Mouse (Mus musculus): ENCODE results near the gene Camkk1. TPM values are rescaled to one million over a fixed set of nuclear protein-coding genes. Genes with fewer than 3 reads are reported as not detected.

Gene Camkk1
- total RNA-seq, 4 experiments from 2014 or later = 107 to 111 (median 108) TPM

GRCm38 (mm10) chr11:73049335-73049734, 30.5 kb downstream of the Camkk1 start:
- DNase-seq (ENCODE audit: low spot score in 2 of 2) = peak in 1 of 2 experiments; percentile 78

DNA sequence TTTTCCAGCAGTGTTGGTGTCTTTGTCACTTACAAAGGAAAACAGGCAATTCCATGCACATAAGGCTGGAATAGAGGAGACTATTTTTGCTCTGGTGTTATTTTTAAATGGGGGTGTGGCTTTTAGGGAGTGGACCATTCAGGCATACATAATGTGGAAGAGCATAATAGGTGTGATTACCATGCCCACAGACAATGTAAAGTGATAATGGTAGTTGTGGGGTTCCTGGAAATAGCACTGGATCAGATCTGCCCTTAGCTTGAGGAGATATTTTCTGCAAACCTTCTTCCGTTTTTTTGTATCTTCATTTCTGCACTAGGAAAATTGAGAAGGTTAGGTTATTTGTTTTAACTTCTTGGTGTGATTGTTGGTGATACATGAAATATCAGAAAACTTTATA, 34.0 kb downstream of the Camkk1 start:
- DNase-seq (ENCODE audit: low spot score in 2 of 2) = no peak

DNA sequence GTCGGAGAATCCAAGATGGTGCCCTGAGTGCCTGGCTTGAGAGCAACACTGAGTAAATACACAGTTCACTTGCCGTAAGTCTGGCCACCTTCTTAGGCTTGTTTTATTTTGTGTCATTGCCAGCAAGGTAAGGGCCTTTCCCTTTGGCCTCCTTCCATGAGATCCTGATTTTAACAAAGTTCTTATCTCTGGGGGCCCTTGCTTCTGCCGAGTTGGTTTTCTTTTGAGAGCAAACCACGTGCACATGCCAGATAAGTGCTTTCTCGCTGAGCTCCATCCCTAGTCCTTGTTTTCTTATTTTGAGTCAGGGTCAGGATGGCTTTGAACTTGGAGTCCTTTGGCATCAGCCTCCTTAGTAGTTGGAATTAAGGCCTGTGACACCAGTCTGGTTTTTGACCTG, 38.9 kb downstream of the Camkk1 start:
- no peak for DNase-seq (ENCODE audit: low spot score in 2 of 2)

- no peak for DNase-seq (ENCODE audit: low spot score in 2 of 2)
Measured at GRCm38 (mm10) chr11:73059630-73060029, 40.8 kb downstream of the Camkk1 start.

DNA sequence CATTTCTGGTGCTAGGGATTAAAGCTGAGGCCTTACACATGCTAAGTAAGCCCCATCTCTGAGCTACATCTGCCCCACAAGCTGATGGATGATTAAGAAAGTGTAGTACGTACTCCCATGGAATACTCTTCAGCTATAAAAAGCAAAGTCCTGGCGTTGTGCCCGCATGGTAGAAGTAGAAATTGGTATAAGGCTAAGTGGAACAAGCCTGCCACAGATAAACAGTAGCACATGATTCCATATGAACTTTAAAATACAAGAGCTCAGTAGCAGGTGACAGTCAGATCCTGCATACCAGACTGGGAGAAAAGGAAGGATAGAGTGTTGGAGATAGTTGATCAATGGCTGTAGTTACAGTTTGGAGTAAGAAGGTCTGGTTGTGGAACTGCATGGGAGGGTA, 42.6 kb downstream of the Camkk1 start:
- DNase-seq (ENCODE audit: low spot score in 2 of 2) = no peak

DNA sequence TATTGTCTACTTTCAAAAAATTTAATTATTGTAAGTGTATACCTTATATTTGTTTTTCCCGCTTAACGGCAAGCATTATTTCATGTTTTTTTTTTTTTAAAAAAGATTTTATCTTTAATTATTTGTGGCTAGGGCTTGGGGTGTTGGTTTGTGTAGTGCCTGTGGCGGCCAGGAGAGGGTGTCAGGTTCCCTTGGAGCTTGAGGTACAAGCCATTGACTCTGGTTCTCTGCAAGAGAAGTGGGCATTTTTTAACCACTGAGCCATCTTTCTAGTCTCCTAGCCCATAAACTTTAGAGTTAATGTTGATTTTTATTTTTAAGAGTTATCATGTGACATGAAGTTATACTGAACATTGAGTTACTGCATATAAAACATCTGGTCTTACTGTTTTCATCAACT, 53.0 kb downstream of the Camkk1 start:
- no peak for DNase-seq (ENCODE audit: low spot score in 2 of 2)

DNA sequence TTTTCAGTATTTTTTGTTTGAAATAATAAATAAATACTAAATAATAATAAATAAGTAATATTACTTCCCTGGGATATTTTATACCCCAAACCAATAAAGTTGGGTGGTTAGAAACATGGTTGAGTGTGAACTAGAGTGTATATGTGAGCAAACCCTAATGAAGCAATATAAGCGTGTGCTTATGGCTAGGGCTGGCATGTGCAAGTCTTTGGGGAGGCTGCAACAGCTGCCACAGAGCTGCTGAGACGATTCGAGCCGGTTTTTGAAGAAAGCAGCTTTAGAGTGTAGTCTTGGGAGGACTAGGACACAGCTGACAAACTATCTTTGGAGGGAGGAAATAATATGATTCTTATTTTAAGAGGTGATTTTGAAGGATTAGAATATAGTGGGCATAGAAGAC, 57.5 kb downstream of the Camkk1 start:
- no peak for DNase-seq (ENCODE audit: low spot score in 2 of 2)

- no peak for DNase-seq (ENCODE audit: low spot score in 2 of 2)
Measured at GRCm38 (mm10) chr11:73076733-73077132, 57.9 kb downstream of the Camkk1 start.

GRCm38 (mm10) chr11:73077211-73077720, 58.5 kb downstream of the Camkk1 start:
- DNase-seq (ENCODE audit: low spot score in 2 of 2) = no peak

GRCm38 (mm10) chr11:73078615-73079014, 59.8 kb downstream of the Camkk1 start:
- no peak for DNase-seq (ENCODE audit: low spot score in 2 of 2)

DNA sequence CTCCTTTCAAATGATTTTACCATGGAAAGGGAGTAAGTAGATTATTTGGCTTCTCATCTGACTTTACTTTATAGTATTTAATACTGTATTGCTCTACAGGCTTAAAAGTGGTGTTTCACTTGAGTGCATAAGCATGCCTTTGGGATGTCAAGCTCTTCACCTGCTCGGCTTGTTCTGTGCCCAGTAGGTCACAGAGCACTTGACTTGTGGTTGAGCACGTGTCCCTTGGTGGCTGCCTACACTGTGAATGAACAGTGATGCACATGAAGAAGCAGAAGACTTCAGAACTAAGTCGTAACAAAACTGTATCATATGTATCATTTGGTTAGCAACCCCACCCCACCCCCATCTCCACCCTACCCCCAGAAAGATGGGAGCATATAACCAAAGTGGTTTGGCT, 61.5 kb downstream of the Camkk1 start:
- DNase-seq (ENCODE audit: low spot score in 2 of 2) = no peak

- DNase-seq (ENCODE audit: low spot score in 2 of 2) = no peak
Measured at GRCm38 (mm10) chr11:73084303-73084702, 65.5 kb downstream of the Camkk1 start.

DNA sequence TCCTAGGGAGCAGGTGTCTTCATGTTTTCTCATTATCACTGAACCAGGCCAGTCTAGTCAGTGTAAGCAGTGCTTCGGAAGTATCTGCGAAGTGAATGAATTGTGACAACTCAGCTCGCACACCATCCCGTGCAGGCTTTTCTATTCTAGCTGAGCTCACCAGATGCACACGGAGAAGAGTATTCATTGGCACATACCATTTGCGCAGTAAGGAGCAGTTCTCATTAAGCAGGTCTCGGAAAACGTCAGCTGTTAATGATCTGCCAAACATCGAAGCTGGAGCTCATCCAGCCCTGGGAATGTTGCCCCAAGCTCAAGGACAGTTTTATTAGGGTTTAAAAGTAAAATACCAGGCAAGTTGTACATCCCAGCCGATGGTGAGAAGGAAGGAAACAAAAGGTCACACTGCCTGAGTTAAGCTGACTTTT, 66.0 kb downstream of the Camkk1 start:
- DNase-seq (ENCODE audit: low spot score in 2 of 2) = peak in 1 of 2 experiments; percentile 22

DNA sequence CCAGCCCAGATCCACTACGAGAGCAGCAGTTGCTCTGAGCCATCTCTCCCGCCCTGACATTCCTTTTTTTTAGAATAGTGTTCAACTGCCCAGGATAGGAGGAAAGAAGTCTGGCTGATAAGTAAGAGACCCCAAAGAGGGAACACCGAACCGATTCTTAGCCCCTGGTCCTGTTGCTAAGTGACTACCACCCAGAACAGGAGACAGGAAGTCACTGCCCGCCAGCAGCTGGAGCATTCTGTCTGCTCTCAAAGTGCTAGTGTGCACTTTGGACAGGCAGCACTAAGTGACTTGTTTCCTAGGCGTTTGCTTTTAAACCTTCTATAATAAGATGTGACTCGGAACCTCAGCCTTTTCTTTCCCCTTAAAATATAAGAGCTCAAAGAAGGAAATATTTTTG, 66.6 kb downstream of the Camkk1 start:
- DNase-seq (ENCODE audit: low spot score in 2 of 2) = no peak

- no peak for DNase-seq (ENCODE audit: low spot score in 2 of 2)
Measured at GRCm38 (mm10) chr11:73087700-73088480, 69.1 kb downstream of the Camkk1 start.

- no peak for DNase-seq (ENCODE audit: low spot score in 2 of 2)
Measured at GRCm38 (mm10) chr11:73090283-73090682, 71.5 kb downstream of the Camkk1 start, which contains the start of gene Itgae. Itgae (plus strand) TSS chr11:73090583.

- no peak for DNase-seq (ENCODE audit: low spot score in 2 of 2)
Measured at GRCm38 (mm10) chr11:73090826-73091225, 72.0 kb downstream of the Camkk1 start.

Other genes with a start within 250 kb of the Camkk1 start
- 10 to 100 TPM; 16.9 to 18.6 (median 17.7) TPM for gene Cyb5d2, start 222.9 kb upstream of the Camkk1 start, total RNA-seq (2022)
- 10 to 100 TPM; 39.9 to 45.9 (median 42.9) TPM for gene Zzef1, start 222.8 kb upstream of the Camkk1 start, total RNA-seq (2022)
- gene Atp2a3, start 57.8 kb upstream of the Camkk1 start, total RNA-seq (2022) = 1 to 10 TPM; 6.5 to 8.0 (median 7.1) TPM
- gene P2rx1, start 19.9 kb upstream of the Camkk1 start, total RNA-seq (2022) = under 1 TPM; 0.21 to 0.89 (median 0.41) TPM
- 1 to 10 TPM; 8.4 to 9.4 (median 9.2) TPM for gene Ncbp3, start 28.8 kb downstream of the Camkk1 start, total RNA-seq (2022)
- under 1 TPM; 0.18 to 0.37 (median 0.29) TPM for gene Itgae, start 71.6 kb downstream of the Camkk1 start, total RNA-seq (2022)
- gene Haspin, start 119.3 kb downstream of the Camkk1 start, total RNA-seq (2022) = under 1 TPM in 3 of 4 experiments, not detected in 1; 0.14 to 0.30 (median 0.22) TPM
- 1 to 10 TPM in 2 of 4 experiments, under 1 TPM in 2; 0.70 to 1.4 (median 0.97) TPM for gene P2rx5, start 141.4 kb downstream of the Camkk1 start, total RNA-seq (2022)
- 10 to 100 TPM; 39.9 to 46.8 (median 42.9) TPM for gene Emc6, start 158.0 kb downstream of the Camkk1 start, total RNA-seq (2022)
- 10 to 100 TPM in 3 of 4 experiments, 1 to 10 TPM in 1; 9.9 to 12.1 (median 11.0) TPM for gene Tax1bp3, start 158.1 kb downstream of the Camkk1 start, total RNA-seq (2022)
- 10 to 100 TPM; 17.2 to 24.7 (median 19.9) TPM for gene Ctns, start 180.0 kb downstream of the Camkk1 start, total RNA-seq (2022)
- 1 to 10 TPM; 3.2 to 4.1 (median 3.7) TPM for gene Shpk, start 180.5 kb downstream of the Camkk1 start, total RNA-seq (2022)
- under 1 TPM in 1 of 4 experiments, not detected in 3; 0.16 TPM for gene Trpv1, start 215.3 kb downstream of the Camkk1 start, total RNA-seq (2022)
- under 1 TPM; 0.43 to 0.59 (median 0.47) TPM for gene Trpv3, start 248.4 kb downstream of the Camkk1 start, total RNA-seq (2022)

All from left cerebral cortex, adult 8-10 months (tissue).